Mouse (Mus musculus): Measurements from ENCODE around the gene Sowaha. TPM values are rescaled to one million over a fixed set of nuclear protein-coding genes. Genes with fewer than 3 reads are reported as not detected.

The Sowaha gene
- polyA plus RNA-seq, 1 experiment from 2014 or later, result 0.38 TPM

GRCm38 (mm10) chr11:53479171-53479782 is 797 bp downstream of the Sowaha start:
- Histone ChIP-seq H3K4me3 (peak overlapping the region; percentile 61), H3K36me3 (no peaks in the 10 kb centered on the region), H3K27ac (peak overlapping the region; percentile 43), H3K9me3 (no peaks in the 10 kb centered on the region; the same call in 1 of the 2 replicates), H3K4me1 (peaks cover 23% of the 10 kb centered on the region), H3K27me3 (ENCODE audit: insufficient read depth, poor library complexity, severe bottlenecking) (peaks cover 75% of the 10 kb centered on the region)
- DNase-seq (ENCODE audit: low spot score), result no peak
- 2% methylated on average over 62 of the region's 62 CpGs for WGBS

- 5% methylated on average over 79 of the region's 79 CpGs for WGBS
- DNase-seq (ENCODE audit: low spot score), result no peak
- H3K4me1 ChIP-seq, result peaks cover 22% of the 10 kb centered on the region
- peak overlapping the region; percentile 43 for H3K27ac ChIP-seq
- H3K4me3 ChIP-seq, result peak overlapping the region; percentile 61
- peaks cover 82% of the 10 kb centered on the region for H3K27me3 ChIP-seq (ENCODE audit: insufficient read depth, poor library complexity, severe bottlenecking)
- no peaks in the 10 kb centered on the region for H3K36me3 ChIP-seq
- no peaks in the 10 kb centered on the region; the same call in 1 of the 2 replicates for H3K9me3 ChIP-seq
Measured at GRCm38 (mm10) chr11:53478383-53479170, 1.5 kb downstream of the Sowaha start.

- Histone ChIP-seq H3K4me3 (no peak overlapping the region), H3K4me1 (peaks cover 19% of the 10 kb centered on the region), H3K27me3 (ENCODE audit: insufficient read depth, poor library complexity, severe bottlenecking) (peaks cover 84% of the 10 kb centered on the region), H3K9me3 (no peaks in the 10 kb centered on the region; the same call in 1 of the 2 replicates), H3K36me3 (no peaks in the 10 kb centered on the region), H3K27ac (no peak overlapping the region)
- WGBS, result 43% methylated on average over 7 of the region's 7 CpGs
- no peak for DNase-seq (ENCODE audit: low spot score)
Measured at GRCm38 (mm10) chr11:53477833-53478232, 2.2 kb downstream of the Sowaha start.

- no peaks in the 10 kb centered on the region for H3K36me3 ChIP-seq
- peaks cover 92% of the 10 kb centered on the region for H3K27me3 ChIP-seq (ENCODE audit: insufficient read depth, poor library complexity, severe bottlenecking)
- H3K4me3 ChIP-seq, result no peak overlapping the region
- no peaks in the 10 kb centered on the region; the same call in 1 of the 2 replicates for H3K9me3 ChIP-seq
- DNase-seq (ENCODE audit: low spot score), result no peak
- H3K4me1 ChIP-seq, result peaks cover 24% of the 10 kb centered on the region
- H3K27ac ChIP-seq, result no peak overlapping the region
- WGBS, result 38% methylated on average over 8 of the region's 8 CpGs
Measured at GRCm38 (mm10) chr11:53475620-53476019, 4.5 kb downstream of the Sowaha start.

DNA sequence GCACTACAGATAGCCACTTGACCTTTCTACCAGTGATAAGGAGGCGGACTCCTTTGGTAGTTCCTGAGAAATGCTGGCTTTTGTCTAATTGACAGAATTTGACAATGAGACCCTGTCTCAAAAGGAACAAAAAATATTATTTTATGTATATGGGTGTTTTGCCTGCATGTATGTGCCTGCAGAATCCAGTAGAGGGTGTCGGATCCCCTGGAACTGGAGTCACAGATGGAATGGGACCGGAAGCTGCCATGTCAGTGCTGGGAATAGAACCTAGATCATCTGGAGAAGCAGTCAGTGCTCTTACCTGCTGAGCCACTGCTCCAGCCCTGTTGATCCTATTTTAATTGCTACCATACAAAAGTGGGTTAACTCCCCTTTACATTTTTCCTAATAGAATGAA is 7.4 kb downstream of the Sowaha start:
- H3K27ac ChIP-seq, result no peak overlapping the region
- H3K9me3 ChIP-seq, result no peaks in the 10 kb centered on the region
- no peak for DNase-seq (ENCODE audit: low spot score)
- H3K27me3 ChIP-seq (ENCODE audit: insufficient read depth, poor library complexity, severe bottlenecking), result peaks cover 85% of the 10 kb centered on the region
- WGBS, result 75% methylated on average over 3 of the region's 3 CpGs
- no peak overlapping the region for H3K4me3 ChIP-seq
- no peaks in the 10 kb centered on the region for H3K36me3 ChIP-seq
- peaks cover 12% of the 10 kb centered on the region for H3K4me1 ChIP-seq

GRCm38 (mm10) chr11:53469968-53470695 is 9.9 kb downstream of the Sowaha start, which contains the start of gene Gm9837:
Gene Gm9837, minus strand, starts transcription at chr11:53470479.
- 5% methylated on average over 29 of the region's 29 CpGs for WGBS
- H3K27ac ChIP-seq, result no peak within 1 kb of the TSS

DNA sequence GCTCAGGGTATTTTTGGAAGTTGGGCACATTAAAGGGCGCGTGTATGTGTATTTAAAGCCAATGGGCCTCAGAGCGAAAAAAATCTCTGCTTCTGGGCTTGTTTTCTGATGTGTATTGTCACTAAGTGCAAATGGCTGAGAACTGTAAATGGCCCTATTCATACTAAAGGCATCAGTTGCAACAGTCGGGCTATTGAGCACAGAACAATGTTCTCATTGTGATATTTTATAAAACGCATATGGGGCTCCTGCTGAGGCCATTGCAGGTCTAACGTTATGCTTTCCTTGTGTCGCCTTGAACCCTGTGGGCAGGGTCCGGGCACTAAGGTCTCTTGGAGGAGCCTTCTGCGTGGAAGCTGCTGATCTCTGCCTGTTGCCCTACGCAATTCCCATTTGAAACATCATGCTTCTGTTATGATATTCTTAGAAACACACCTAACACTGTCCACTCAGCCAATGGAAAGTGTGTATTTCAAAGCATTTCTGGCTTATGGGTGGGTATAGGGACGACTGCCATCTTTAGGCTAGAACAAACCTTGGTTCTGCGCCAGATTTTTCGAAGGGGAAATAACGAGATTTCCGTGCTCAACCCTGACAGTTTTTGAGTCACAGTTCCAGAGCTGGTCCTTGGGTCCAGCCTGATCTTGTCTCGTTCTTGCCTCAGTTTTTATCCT is 10.6 kb downstream of the Sowaha start:
- Histone ChIP-seq H3K36me3 (0 out of 2 replicates have a peak, but pooled peaks cover 2% of the 10 kb centered on the region), H3K27me3 (ENCODE audit: insufficient read depth, poor library complexity, severe bottlenecking) (peaks cover 88% of the 10 kb centered on the region), H3K27ac (no peak overlapping the region), H3K9me3 (no peaks in the 10 kb centered on the region), H3K4me1 (peaks cover 23% of the 10 kb centered on the region), H3K4me3 (peak overlapping the region; percentile 42; the same call in 1 of the 2 replicates)
- WGBS, result 41% methylated on average over 16 of the region's 16 CpGs
- DNase-seq (ENCODE audit: low spot score), result no peak

More at GRCm38 (mm10) chr11:53469968-53470695, 9.9 kb downstream of the Sowaha start, which contains the start of gene Gm9837:
- H3K27me3 ChIP-seq (ENCODE audit: insufficient read depth, poor library complexity, severe bottlenecking), result peaks cover 88% of the 10 kb centered on the region
- peak within 1 kb of the TSS; percentile 42 for H3K4me3 ChIP-seq
- H3K4me1 ChIP-seq, result peaks cover 23% of the 10 kb centered on the region
- no peaks in the 10 kb centered on the region for H3K9me3 ChIP-seq
- no peaks in the 10 kb centered on the region for H3K36me3 ChIP-seq
- DNase-seq (ENCODE audit: low spot score), result peak; percentile 92

DNA sequence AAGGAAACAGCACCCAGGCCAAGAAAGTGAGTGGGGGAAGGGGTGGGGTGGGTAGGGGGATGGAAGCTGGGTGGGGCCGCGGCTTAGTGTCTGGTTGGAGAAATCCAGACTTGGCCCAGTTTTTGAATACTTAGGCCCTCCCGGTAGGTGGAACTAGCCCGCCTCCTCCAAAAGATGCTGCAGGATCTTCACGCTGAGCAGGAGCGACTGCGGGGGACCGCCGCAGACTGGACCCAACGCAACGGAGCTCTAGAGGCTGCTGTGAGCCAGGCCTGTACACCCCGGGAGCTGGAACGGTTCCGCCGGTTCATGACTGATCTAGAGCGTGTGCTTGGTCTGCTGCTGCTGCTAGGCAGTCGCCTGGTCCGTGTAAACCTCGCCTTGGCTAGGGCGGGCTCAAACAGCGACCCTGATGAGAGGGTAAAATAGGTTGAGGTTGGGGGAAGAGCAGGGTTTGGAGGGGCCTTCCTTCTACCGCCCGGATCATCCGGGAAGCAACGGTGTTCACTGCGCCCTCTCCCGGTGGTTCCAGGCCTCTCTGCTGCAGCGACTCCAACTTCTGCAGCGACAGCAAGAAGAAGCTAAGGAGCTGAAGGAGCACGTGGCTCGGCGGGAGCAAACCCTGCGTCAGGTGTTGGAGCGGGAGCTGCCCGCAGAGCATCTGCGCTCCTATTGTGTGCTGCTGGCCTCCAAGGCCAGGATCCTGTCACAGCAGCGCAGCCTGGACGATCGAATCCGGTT is 13.7 kb downstream of the Sowaha start:
- no peaks in the 10 kb centered on the region for H3K9me3 ChIP-seq
- peaks cover 40% of the 10 kb centered on the region for H3K4me1 ChIP-seq
- DNase-seq (ENCODE audit: low spot score), result peak; percentile 87
- peak overlapping the region; percentile 67 for H3K27ac ChIP-seq
- 5% methylated on average over 40 of the region's 40 CpGs for WGBS
- 0 out of 2 replicates have a peak, but pooled peaks cover 2% of the 10 kb centered on the region for H3K36me3 ChIP-seq
- H3K4me3 ChIP-seq, result peak overlapping the region; percentile 53
- H3K27me3 ChIP-seq (ENCODE audit: insufficient read depth, poor library complexity, severe bottlenecking), result peaks cover 92% of the 10 kb centered on the region

DNA sequence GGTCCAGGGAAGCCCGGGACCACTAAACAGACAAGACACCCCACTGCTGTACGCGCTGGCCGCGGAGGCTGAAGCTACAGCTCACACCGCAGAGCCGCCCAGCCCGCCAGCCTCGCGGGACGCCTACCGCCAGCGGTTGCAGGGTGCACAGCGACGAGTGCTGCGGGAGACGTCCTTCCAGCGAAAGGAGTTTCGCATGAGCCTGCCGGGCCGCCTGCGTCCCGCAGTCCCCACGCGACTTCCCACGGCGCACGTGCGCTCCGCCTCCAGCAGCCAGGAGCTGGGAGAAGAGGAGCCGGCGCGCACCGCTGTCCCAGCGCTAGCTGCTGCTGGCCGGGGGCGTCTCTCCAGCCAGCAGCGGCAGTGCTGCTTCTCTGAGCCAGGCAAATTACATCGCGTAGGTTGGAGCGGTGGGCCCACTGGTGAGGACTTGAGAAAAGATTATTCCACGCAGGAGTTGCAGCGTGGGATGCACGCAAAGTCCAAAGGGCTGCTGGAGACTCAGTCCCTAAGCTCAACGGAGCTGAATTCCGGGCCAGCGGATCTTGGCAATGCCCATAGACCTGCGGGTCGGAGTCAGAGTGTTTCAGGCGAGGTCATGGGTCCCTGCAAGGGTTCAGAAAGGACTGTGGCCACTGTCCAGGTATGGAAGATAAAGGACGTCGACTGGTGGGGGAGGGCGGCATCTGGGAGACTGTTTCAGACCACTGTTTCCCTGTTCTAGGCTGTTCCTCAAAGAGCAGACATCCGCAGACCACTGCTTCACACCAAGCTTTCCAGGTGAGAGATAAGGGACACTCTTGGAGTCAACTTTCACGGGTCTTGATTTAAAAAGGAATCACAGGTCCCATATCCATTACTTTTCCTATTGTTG is 16.3 kb downstream of the Sowaha start:
- 0 out of 2 replicates have a peak, but pooled peaks cover 2% of the 10 kb centered on the region for H3K36me3 ChIP-seq
- DNase-seq (ENCODE audit: low spot score), result no peak
- H3K4me1 ChIP-seq, result peaks cover 29% of the 10 kb centered on the region
- H3K27me3 ChIP-seq (ENCODE audit: insufficient read depth, poor library complexity, severe bottlenecking), result peaks cover 92% of the 10 kb centered on the region
- WGBS, result 6% methylated on average over 55 of the region's 55 CpGs
- H3K4me3 ChIP-seq, result peak overlapping the region; percentile 65
- H3K27ac ChIP-seq, result peak overlapping the region; percentile 49
- H3K9me3 ChIP-seq, result no peaks in the 10 kb centered on the region

DNA sequence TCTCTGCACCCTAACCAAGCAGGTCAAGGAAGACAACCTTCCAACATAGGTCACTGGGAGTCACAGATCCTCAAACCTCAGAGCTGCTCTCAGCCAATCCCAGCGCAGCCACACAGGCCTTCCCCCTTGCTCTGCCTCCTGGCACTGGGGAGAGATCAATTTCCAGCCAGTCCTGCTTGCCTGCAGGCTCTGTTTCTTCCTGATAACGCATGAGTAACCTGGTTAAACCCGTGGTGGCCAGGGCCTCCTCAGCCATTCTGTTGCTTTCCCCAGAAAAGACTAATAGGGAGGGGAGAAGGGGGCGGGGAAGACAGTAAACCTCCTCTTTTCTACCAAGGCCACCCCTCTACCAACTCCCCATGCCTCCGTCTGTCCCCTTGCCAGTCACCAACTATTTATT is 18.3 kb downstream of the Sowaha start:
- H3K27me3 ChIP-seq (ENCODE audit: insufficient read depth, poor library complexity, severe bottlenecking), result peaks cover 90% of the 10 kb centered on the region
- peaks cover 33% of the 10 kb centered on the region for H3K4me1 ChIP-seq
- H3K27ac ChIP-seq, result no peak overlapping the region
- H3K9me3 ChIP-seq, result no peaks in the 10 kb centered on the region
- WGBS, result 28% methylated on average over 5 of the region's 5 CpGs
- DNase-seq (ENCODE audit: low spot score), result no peak
- H3K4me3 ChIP-seq, result no peak overlapping the region
- H3K36me3 ChIP-seq, result 0 out of 2 replicates have a peak, but pooled peaks cover 2% of the 10 kb centered on the region

GRCm38 (mm10) chr11:53460192-53460591 is 19.9 kb downstream of the Sowaha start:
- Histone ChIP-seq H3K36me3 (0 out of 2 replicates have a peak, but pooled peaks cover 2% of the 10 kb centered on the region), H3K27ac (no peak overlapping the region), H3K4me3 (no peak overlapping the region), H3K9me3 (no peaks in the 10 kb centered on the region), H3K27me3 (ENCODE audit: insufficient read depth, poor library complexity, severe bottlenecking) (peaks cover 74% of the 10 kb centered on the region), H3K4me1 (peaks cover 25% of the 10 kb centered on the region)
- DNase-seq (ENCODE audit: low spot score), result no peak
- WGBS, result 72% methylated on average over 3 of the region's 3 CpGs

Data from heart, embryonic 10.5 days (tissue).